Mouse (Mus musculus): Measurements from ENCODE around the gene Gpr19. TPM values are rescaled to one million over a fixed set of nuclear protein-coding genes. Genes with fewer than 3 reads are reported as not detected.
A peak's percentile ranks its signal among the peaks of the same experiment; 100 is the strongest.

Gpr19 gene
- total RNA-seq, 2 experiments from 2014 or later, result 25.2 to 28.3 TPM

GRCm38 (mm10) chr6:134859021-134859420, 39.4 kb downstream of the Gpr19 start:
- DNase-seq (ENCODE audit: extremely low spot score in 1 of 2, low spot score in 1 of 2), result no peak

GRCm38 (mm10) chr6:134855926-134856325, 42.5 kb downstream of the Gpr19 start:
- no peak for DNase-seq (ENCODE audit: extremely low spot score in 1 of 2, low spot score in 1 of 2)

- DNase-seq (ENCODE audit: extremely low spot score in 1 of 2, low spot score in 1 of 2), result no peak
These were observed 43.6 kb downstream of the Gpr19 start for GRCm38 (mm10) chr6:134854782-134855181.

- DNase-seq (ENCODE audit: extremely low spot score in 1 of 2, low spot score in 1 of 2), result no peak
These were observed 48.4 kb downstream of the Gpr19 start for GRCm38 (mm10) chr6:134849985-134850384.

GRCm38 (mm10) chr6:134849461-134849860, 48.9 kb downstream of the Gpr19 start:
- no peak for DNase-seq (ENCODE audit: extremely low spot score in 1 of 2, low spot score in 1 of 2)

- no peak for DNase-seq (ENCODE audit: extremely low spot score in 1 of 2, low spot score in 1 of 2)
These were observed 50.0 kb downstream of the Gpr19 start for GRCm38 (mm10) chr6:134848197-134848890.

GRCm38 (mm10) chr6:134847550-134847949, 50.8 kb downstream of the Gpr19 start:
- no peak for DNase-seq (ENCODE audit: extremely low spot score in 1 of 2, low spot score in 1 of 2)

- DNase-seq (ENCODE audit: extremely low spot score in 1 of 2, low spot score in 1 of 2), result no peak
These were observed 52.1 kb downstream of the Gpr19 start for GRCm38 (mm10) chr6:134846308-134846707.

- no peak for DNase-seq (ENCODE audit: extremely low spot score in 1 of 2, low spot score in 1 of 2)
These were observed 52.7 kb downstream of the Gpr19 start for GRCm38 (mm10) chr6:134845726-134846125.

- no peak for DNase-seq (ENCODE audit: extremely low spot score in 1 of 2, low spot score in 1 of 2)
These were observed 58.0 kb downstream of the Gpr19 start for GRCm38 (mm10) chr6:134840346-134840745.

- DNase-seq (ENCODE audit: extremely low spot score in 1 of 2, low spot score in 1 of 2), result no peak
These were observed 60.3 kb downstream of the Gpr19 start for GRCm38 (mm10) chr6:134838111-134838510.

- no peak for DNase-seq (ENCODE audit: extremely low spot score in 1 of 2, low spot score in 1 of 2)
These were observed 63.7 kb downstream of the Gpr19 start for GRCm38 (mm10) chr6:134834585-134835251.

- no peak for DNase-seq (ENCODE audit: extremely low spot score in 1 of 2, low spot score in 1 of 2)
These were observed 67.6 kb downstream of the Gpr19 start for GRCm38 (mm10) chr6:134830776-134831175.

GRCm38 (mm10) chr6:134829786-134830700, 68.3 kb downstream of the Gpr19 start, which contains the start of gene Crebl2:
Gene Crebl2 (plus strand): TSS chr6:134830154.
- DNase-seq (ENCODE audit: extremely low spot score in 1 of 2, low spot score in 1 of 2), result peak; percentile 100

- peak in 1 of 2 experiments; percentile 12 for DNase-seq (ENCODE audit: extremely low spot score in 1 of 2, low spot score in 1 of 2)
These were observed 75.5 kb downstream of the Gpr19 start for GRCm38 (mm10) chr6:134822844-134823243.

GRCm38 (mm10) chr6:134820411-134820810, 78.0 kb downstream of the Gpr19 start:
- no peak for DNase-seq (ENCODE audit: extremely low spot score in 1 of 2, low spot score in 1 of 2)

- no peak for DNase-seq (ENCODE audit: extremely low spot score in 1 of 2, low spot score in 1 of 2)
These were observed 78.6 kb downstream of the Gpr19 start for GRCm38 (mm10) chr6:134819741-134820140.

Measured in layer of hippocampus, postnatal 25 days (tissue).